ENCODE assay signal across 11 mouse cellular contexts in genomic region chr10:120271318-120271717, GRCm38 (mm10). TPM values are rescaled to one million over a fixed set of nuclear protein-coding genes. Genes with fewer than 3 reads are reported as not detected.
A peak's percentile ranks its signal among the peaks of the same experiment; 100 is the strongest.
DNase-seq lines count a peak whose midpoint lies in the region; ATAC-seq and TF ChIP-seq lines count a peak whose summit lies in the region.
"Had no signal": no experiment of that assay in that cellular context is flagged by ENCODE, and none has a peak within 500 bp of the region (broad histone marks: within the 10 kb centered on the region; RNA-seq: fewer than 3 reads in every experiment).

No protein-coding gene starts in this region.

- 0 out of 2 replicates have a peak, but pooled peaks cover 5% of the 10 kb centered on the region for H3K4me1 ChIP-seq in kidney, postnatal 0 days (replicated peaks; ENCODE audit: insufficient read depth, low read length)
- H3K4me1 ChIP-seq in forebrain, embryonic 10.5 days, result peaks cover 34% of the 10 kb centered on the region
- H3K4me1 ChIP-seq in limb, embryonic 12.5 days (replicated peaks), result peaks cover 66% of the 10 kb centered on the region
- H3K4me1 ChIP-seq in midbrain, postnatal 0 days (ENCODE audit: insufficient read depth, low read length), result peaks cover 3% of the 10 kb centered on the region; the same call in 1 of the 2 replicates

- ATAC-seq in kidney, postnatal 0 days (replicated peaks; ENCODE audit: low FRiP score, low read depth), result no peak
- ATAC-seq in limb, embryonic 12.5 days (ENCODE audit: insufficient number of reproducible peaks, insufficient read depth, low FRiP score, low TSS enrichment, low read depth), result no peak
- no peak for ATAC-seq in midbrain, postnatal 0 days (ENCODE audit: low FRiP score)

- no peak overlapping the region for H3K4me3 ChIP-seq in kidney, postnatal 0 days (replicated peaks; ENCODE audit: low read depth, low read length)
- no peak overlapping the region; the same call in 1 of the 2 replicates for H3K4me3 ChIP-seq in forebrain, embryonic 10.5 days
- H3K4me3 ChIP-seq in limb, embryonic 12.5 days (replicated peaks), result no peak overlapping the region
- H3K4me3 ChIP-seq in midbrain, postnatal 0 days (ENCODE audit: low read depth, low read length), result no peak overlapping the region

- intact Hi-C loops in left cerebral cortex, postnatal 36 days (cut with DNase I), result no loop called here

- WGBS in kidney, postnatal 0 days, result 43% methylated on average over 6 of the region's 6 CpGs
- WGBS in forebrain, embryonic 10.5 days, result 82% methylated on average over 6 of the region's 6 CpGs
- WGBS in limb, embryonic 12.5 days, result 51% methylated on average over 6 of the region's 6 CpGs
- WGBS in midbrain, postnatal 0 days, result 55% methylated on average over 6 of the region's 6 CpGs

- no peak for TF ChIP-seq CTCF in kidney, postnatal 0 days (IDR thresholded peaks at IDR 0.05; ENCODE audit: low read depth)
- no peak for TF ChIP-seq CTCF in midbrain, postnatal 0 days (IDR thresholded peaks at IDR 0.05)

- H3K4me2 ChIP-seq in kidney, postnatal 0 days (ENCODE audit: low read length), result no peak overlapping the region
- peak overlapping the region; percentile 57 for H3K4me2 ChIP-seq in limb, embryonic 12.5 days
- H3K4me2 ChIP-seq in midbrain, postnatal 0 days (ENCODE audit: low read depth, low read length, poor library complexity, severe bottlenecking), result peak overlapping the region; percentile 53

- no peaks in the 10 kb centered on the region for H3K27me3 ChIP-seq in kidney, postnatal 0 days (ENCODE audit: insufficient read depth, low read length)
- no peaks in the 10 kb centered on the region for H3K27me3 ChIP-seq in forebrain, embryonic 10.5 days (ENCODE audit: poor library complexity, severe bottlenecking)
- H3K27me3 ChIP-seq in limb, embryonic 12.5 days, result no peaks in the 10 kb centered on the region
- H3K27me3 ChIP-seq in midbrain, postnatal 0 days (ENCODE audit: insufficient read depth, low read length), result no peaks in the 10 kb centered on the region

- no peaks in the 10 kb centered on the region for H3K36me3 ChIP-seq in kidney, postnatal 0 days (ENCODE audit: insufficient read depth, low read length)
- no peaks in the 10 kb centered on the region for H3K36me3 ChIP-seq in forebrain, embryonic 10.5 days (replicated peaks)
- no peaks in the 10 kb centered on the region for H3K36me3 ChIP-seq in limb, embryonic 12.5 days
- no peaks in the 10 kb centered on the region for H3K36me3 ChIP-seq in midbrain, postnatal 0 days (ENCODE audit: insufficient read depth, low read length)

- DNase-seq in kidney, postnatal 0 days (ENCODE audit: low spot score), result peak; percentile 53
- DNase-seq in kidney, postnatal 14 days, result no peak
- no peak for DNase-seq in forebrain, embryonic 10.5 days (ENCODE audit: extremely low spot score, low spot score)
- no peak for DNase-seq in midbrain, postnatal 0 days (ENCODE audit: low spot score)
- DNase-seq in frontal cortex, postnatal 14 days (ENCODE audit: low spot score in 2 of 2), result no peak
- no peak for DNase-seq in cerebellum, adult 18-20 months
- DNase-seq in left cerebral cortex, postnatal 36 days (ENCODE audit: low spot score in 2 of 2), result no peak
- DNase-seq: cerebellum, adult 9-11 months; gastrocnemius, postnatal 25 days; thymus, adult 18-20 months had no signal

- H3K9ac ChIP-seq in kidney, postnatal 0 days (ENCODE audit: low read depth, low read length), result no peak overlapping the region
- peak overlapping the region; percentile 44; the same call in 1 of the 2 replicates for H3K9ac ChIP-seq in limb, embryonic 12.5 days (replicated peaks)
- no peak overlapping the region for H3K9ac ChIP-seq in midbrain, postnatal 0 days (replicated peaks; ENCODE audit: low read length, poor library complexity, severe bottlenecking)

- H3K9me3 ChIP-seq in kidney, postnatal 0 days (replicated peaks; ENCODE audit: low read length), result no peaks in the 10 kb centered on the region
- no peaks in the 10 kb centered on the region for H3K9me3 ChIP-seq in forebrain, embryonic 10.5 days
- H3K9me3 ChIP-seq in limb, embryonic 12.5 days, result no peaks in the 10 kb centered on the region
- H3K9me3 ChIP-seq in midbrain, postnatal 0 days (ENCODE audit: low read length), result no peaks in the 10 kb centered on the region

- H3K27ac ChIP-seq in kidney, postnatal 0 days, result no peak overlapping the region
- peak overlapping the region; percentile 79 for H3K27ac ChIP-seq in forebrain, embryonic 10.5 days
- H3K27ac ChIP-seq in limb, embryonic 12.5 days, result peak overlapping the region; percentile 95
- no peak overlapping the region for H3K27ac ChIP-seq in midbrain, postnatal 0 days (ENCODE audit: low read depth, low read length)

RNA-seq across cellular contexts. Expression of gene Llph, which starts 44.4 kb away (rescaled TPM):
- polyA plus RNA-seq in kidney, postnatal 0 days (2015; fragmentation: Nextera tagmentation; extraction: Ambion mirVana), result 53.3 and 54.3 TPM in 2 replicates
- polyA plus RNA-seq in forebrain, embryonic 10.5 days (2016; fragmentation: Nextera tagmentation; extraction: Ambion mirVana), result 67.2 and 68.3 TPM in 2 replicates
- 47.7 and 50.0 TPM in 2 replicates for polyA plus RNA-seq in limb, embryonic 12.5 days (2016; fragmentation: Nextera tagmentation; extraction: Ambion mirVana)
- 4.0 and 6.2 TPM in 2 replicates for total RNA-seq in midbrain, postnatal 0 days (2014; rRNA removed)
- 34.1 and 40.1 TPM in 2 replicates for polyA plus RNA-seq in midbrain, postnatal 0 days (2015; fragmentation: Nextera tagmentation; extraction: Ambion mirVana)
- 10 to 100 TPM; 18.3 to 20.5 TPM for total RNA-seq in left cerebral cortex, postnatal 36 days (2021)

Comparison
In these comparisons a context has a peak if more than half of its experiments do, and no peak if none do; other contexts are left out.
1. H3K27ac ChIP-seq: peak in forebrain, embryonic 10.5 days (single experiment) and limb, embryonic 12.5 days (single experiment); none in kidney, postnatal 0 days (single experiment) and midbrain, postnatal 0 days (single experiment).